Mouse (Mus musculus): ENCODE data around the gene Trpt1. TPM values are rescaled to one million over a fixed set of nuclear protein-coding genes. Genes with fewer than 3 reads are reported as not detected.

Trpt1 gene
- polyA plus RNA-seq, 1 experiment from 2014 or later = 7.6 TPM

GRCm38 (mm10) chr19:7041171-7041570 is 45.2 kb downstream of the Trpt1 start:
- Histone ChIP-seq H3K27ac (ENCODE audit: low read depth, low read length) (no peak overlapping the region), H3K4me1 (replicated peaks; ENCODE audit: control insufficient read depth, insufficient read depth, low read length) (0 out of 2 replicates have a peak, but pooled peaks cover 5% of the 10 kb centered on the region), H3K9me3 (ENCODE audit: control insufficient read depth) (no peaks in the 10 kb centered on the region), H3K36me3 (ENCODE audit: control insufficient read depth, insufficient read depth) (no peaks in the 10 kb centered on the region), H3K9ac (ENCODE audit: low read depth, low read length) (no peak overlapping the region), H3K4me3 (ENCODE audit: low read depth, low read length) (no peak overlapping the region), H3K4me2 (replicated peaks; ENCODE audit: low read depth) (peak overlapping the region; percentile 75; the same call in 1 of the 2 replicates), H3K27me3 (replicated peaks; ENCODE audit: control insufficient read depth, insufficient read depth, low read length) (no peaks in the 10 kb centered on the region)
- 93% methylated on average over 2 of the region's 2 CpGs for WGBS
- TF ChIP-seq CTCF (IDR thresholded peaks at IDR 0.05; ENCODE audit: low read depth) = no peak
- ATAC-seq = no peak

DNA sequence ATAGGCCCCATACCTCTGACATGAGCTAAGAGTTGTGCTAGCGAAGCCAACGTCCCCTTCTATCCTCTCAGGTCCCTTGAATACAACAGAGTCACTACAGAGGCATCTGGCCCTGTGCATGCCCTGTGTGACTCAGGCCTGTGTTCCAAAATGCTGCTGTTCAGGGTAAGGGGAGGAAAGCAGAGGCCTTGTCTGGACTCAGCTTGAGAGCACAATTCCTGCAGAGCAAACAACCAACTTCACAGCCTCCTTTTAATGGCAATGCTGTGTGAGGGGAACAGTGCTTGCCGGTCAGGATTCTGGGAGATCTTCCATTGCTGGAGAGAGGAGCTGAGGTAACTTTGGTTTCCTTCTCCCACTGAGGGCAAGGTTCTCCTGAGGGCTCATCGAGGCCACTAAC is 48.3 kb downstream of the Trpt1 start:
- 56% methylated on average over 4 of the region's 4 CpGs for WGBS
- no peak for ATAC-seq
- no peak overlapping the region for H3K9ac ChIP-seq (ENCODE audit: low read depth, low read length)
- no peaks in the 10 kb centered on the region for H3K9me3 ChIP-seq (ENCODE audit: control insufficient read depth)
- no peak overlapping the region for H3K4me2 ChIP-seq (replicated peaks; ENCODE audit: low read depth)
- H3K27me3 ChIP-seq (replicated peaks; ENCODE audit: control insufficient read depth, insufficient read depth, low read length) = no peaks in the 10 kb centered on the region
- H3K27ac ChIP-seq (ENCODE audit: low read depth, low read length) = no peak overlapping the region
- H3K36me3 ChIP-seq (ENCODE audit: control insufficient read depth, insufficient read depth) = no peaks in the 10 kb centered on the region
- no peak overlapping the region for H3K4me3 ChIP-seq (ENCODE audit: low read depth, low read length)
- no peaks in the 10 kb centered on the region for H3K4me1 ChIP-seq (replicated peaks; ENCODE audit: control insufficient read depth, insufficient read depth, low read length)
- no peak for TF ChIP-seq CTCF (IDR thresholded peaks at IDR 0.05; ENCODE audit: low read depth)

DNA sequence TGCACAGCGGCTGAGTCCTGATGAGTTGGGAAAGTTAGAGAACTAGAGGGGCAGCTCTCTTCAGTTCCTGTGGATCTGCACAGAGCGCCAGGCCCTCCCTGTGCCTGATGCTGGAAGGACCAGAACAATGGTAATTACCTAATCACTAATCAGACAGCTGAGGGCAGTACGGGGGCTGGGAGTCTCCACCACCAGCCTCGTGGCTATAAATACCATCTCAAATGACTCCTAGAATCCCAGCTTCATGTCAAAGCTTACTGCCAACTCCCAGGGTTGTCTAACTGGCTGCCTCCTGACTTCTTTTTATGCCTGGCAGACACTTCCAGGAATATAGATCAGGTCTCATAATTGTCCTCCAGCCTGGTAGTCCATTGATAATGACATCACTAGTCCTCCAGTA is 48.8 kb downstream of the Trpt1 start:
- Histone ChIP-seq H3K4me2 (replicated peaks; ENCODE audit: low read depth) (no peak overlapping the region), H3K36me3 (ENCODE audit: control insufficient read depth, insufficient read depth) (no peaks in the 10 kb centered on the region), H3K9me3 (ENCODE audit: control insufficient read depth) (no peaks in the 10 kb centered on the region), H3K9ac (ENCODE audit: low read depth, low read length) (no peak overlapping the region), H3K27ac (ENCODE audit: low read depth, low read length) (no peak overlapping the region), H3K4me3 (ENCODE audit: low read depth, low read length) (no peak overlapping the region), H3K4me1 (replicated peaks; ENCODE audit: control insufficient read depth, insufficient read depth, low read length) (no peaks in the 10 kb centered on the region), H3K27me3 (replicated peaks; ENCODE audit: control insufficient read depth, insufficient read depth, low read length) (no peaks in the 10 kb centered on the region)
- TF ChIP-seq CTCF (IDR thresholded peaks at IDR 0.05; ENCODE audit: low read depth) = no peak
- ATAC-seq = no peak
- 41% methylated on average over 4 of the region's 4 CpGs for WGBS

Other genes starting within 250 kb of the Trpt1 start
- 15.7 and 16.7 TPM in 2 replicates for gene Rps6ka4, start 155.5 kb upstream of the Trpt1 start, polyA plus RNA-seq (2015; fragmentation: Nextera tagmentation; extraction: Ambion mirVana)
- gene Ccdc88b, start 137.9 kb upstream of the Trpt1 start, polyA plus RNA-seq (2015; fragmentation: Nextera tagmentation; extraction: Ambion mirVana) = 1.4 and 1.7 TPM in 2 replicates
- gene Trmt112, start 86.4 kb upstream of the Trpt1 start, polyA plus RNA-seq (2015; fragmentation: Nextera tagmentation; extraction: Ambion mirVana) = 52.0 and 54.4 TPM in 2 replicates
- 910 and 912 TPM in 2 replicates for gene Prdx5, start 86.0 kb upstream of the Trpt1 start, polyA plus RNA-seq (2015; fragmentation: Nextera tagmentation; extraction: Ambion mirVana)
- gene Esrra, start 74.3 kb upstream of the Trpt1 start, polyA plus RNA-seq (2015; fragmentation: Nextera tagmentation; extraction: Ambion mirVana) = 63.6 TPM in 2 replicates
- gene Catsperz, start 70.8 kb upstream of the Trpt1 start, polyA plus RNA-seq (2015; fragmentation: Nextera tagmentation; extraction: Ambion mirVana) = 0.65 and 0.76 TPM in 2 replicates
- gene Kcnk4, start 61.6 kb upstream of the Trpt1 start, polyA plus RNA-seq (2015; fragmentation: Nextera tagmentation; extraction: Ambion mirVana) = 0.21 and 0.38 TPM in 2 replicates
- 66.2 and 70.1 TPM in 2 replicates for gene Bad, start 54.3 kb upstream of the Trpt1 start, polyA plus RNA-seq (2015; fragmentation: Nextera tagmentation; extraction: Ambion mirVana)
- 20.0 and 20.9 TPM in 2 replicates for gene Gpr137, start 53.7 kb upstream of the Trpt1 start, polyA plus RNA-seq (2015; fragmentation: Nextera tagmentation; extraction: Ambion mirVana)
- gene Ppp1r14b, start 21.2 kb upstream of the Trpt1 start, polyA plus RNA-seq (2015; fragmentation: Nextera tagmentation; extraction: Ambion mirVana) = 102 and 105 TPM in 2 replicates
- 107 and 123 TPM in 2 replicates for gene Plcb3, start 19.7 kb upstream of the Trpt1 start, polyA plus RNA-seq (2015; fragmentation: Nextera tagmentation; extraction: Ambion mirVana)
- 135 and 142 TPM in 2 replicates for gene Fkbp2, start 15.6 kb upstream of the Trpt1 start, polyA plus RNA-seq (2015; fragmentation: Nextera tagmentation; extraction: Ambion mirVana)
- 23.2 and 25.2 TPM in 2 replicates for gene Vegfb, start 8.5 kb upstream of the Trpt1 start, polyA plus RNA-seq (2015; fragmentation: Nextera tagmentation; extraction: Ambion mirVana)
- gene Dnajc4, start 3.6 kb upstream of the Trpt1 start, polyA plus RNA-seq (2015; fragmentation: Nextera tagmentation; extraction: Ambion mirVana) = 32.3 and 35.1 TPM in 2 replicates
- gene Nudt22, start within 50 bp of the Trpt1 start, polyA plus RNA-seq (2015; fragmentation: Nextera tagmentation; extraction: Ambion mirVana) = 50.4 and 51.9 TPM in 2 replicates
- 8.9 and 9.3 TPM in 2 replicates for gene Fermt3, start 23.3 kb downstream of the Trpt1 start, polyA plus RNA-seq (2015; fragmentation: Nextera tagmentation; extraction: Ambion mirVana)
- 46.2 and 47.8 TPM in 2 replicates for gene Stip1, start 43.8 kb downstream of the Trpt1 start, polyA plus RNA-seq (2015; fragmentation: Nextera tagmentation; extraction: Ambion mirVana)
- gene Macrod1, start 60.7 kb downstream of the Trpt1 start, polyA plus RNA-seq (2015; fragmentation: Nextera tagmentation; extraction: Ambion mirVana) = 14.4 and 15.1 TPM in 2 replicates
- 0.75 and 0.82 TPM in 2 replicates for gene Flrt1, start 109.6 kb downstream of the Trpt1 start, polyA plus RNA-seq (2015; fragmentation: Nextera tagmentation; extraction: Ambion mirVana)
- 121 and 126 TPM in 2 replicates for gene Otub1, start 210.2 kb downstream of the Trpt1 start, polyA plus RNA-seq (2015; fragmentation: Nextera tagmentation; extraction: Ambion mirVana)
- 2,194 and 2,204 TPM in 2 replicates for gene Cox8a, start 221.5 kb downstream of the Trpt1 start, polyA plus RNA-seq (2015; fragmentation: Nextera tagmentation; extraction: Ambion mirVana)
- gene Naa40, start 245.1 kb downstream of the Trpt1 start, polyA plus RNA-seq (2015; fragmentation: Nextera tagmentation; extraction: Ambion mirVana) = 18.6 and 19.7 TPM in 2 replicates